Mouse (Mus musculus): ENCODE data around the gene Mup10. TPM values are rescaled to one million over a fixed set of nuclear protein-coding genes. Genes with fewer than 3 reads are reported as not detected.

Gene Mup10
- not detected in 2 replicates for polyA plus RNA-seq (2012; ENCODE audit: low replicate concordance)

GRCm38 (mm10) chr4:60582099-60582498 lies at the start of gene Mup10:
TSS of gene Mup10 (minus strand) at chr4:60582199.

Other genes starting within 250 kb of the Mup10 start
- not detected in 2 replicates for gene Mup9, start 160.2 kb downstream of the Mup10 start, polyA plus RNA-seq (2012; ENCODE audit: low replicate concordance)
- not detected in 2 replicates for gene Mup1, start 80.2 kb downstream of the Mup10 start, polyA plus RNA-seq (2012; ENCODE audit: low replicate concordance)
- not detected in 2 replicates for gene Mup11, start 80.2 kb upstream of the Mup10 start, polyA plus RNA-seq (2012; ENCODE audit: low replicate concordance)
- gene Mup12, start 159.1 kb upstream of the Mup10 start, polyA plus RNA-seq (2012; ENCODE audit: low replicate concordance), result not detected in 2 replicates
- gene Mup22, start 239.3 kb upstream of the Mup10 start, polyA plus RNA-seq (2012; ENCODE audit: low replicate concordance), result not detected in 2 replicates

Measured in hematopoietic multipotent progenitor cell, adult 10-12 weeks (in vitro differentiated cells).